Mouse (Mus musculus) heart, embryonic 14.5 days (tissue): ENCODE measurements around the gene Limd2. TPM values are rescaled to one million over a fixed set of nuclear protein-coding genes. Genes with fewer than 3 reads are reported as not detected.
A peak's percentile ranks its signal among the peaks of the same experiment; 100 is the strongest.
"Not testable (repeated sequence)": the region's sequence is repeated elsewhere in the genome, so short reads cannot be mapped to it uniquely, and the experiment has no call there.

Experiments
- ATAC-seq: fragments of 200-750 bp; cut with Nextera tagmentation; 2 replicates; pipeline ENCODE4 v1.8.0; 2017; ENCODE audit warnings: low read depth, moderate TSS enrichment; ENCODE audit not compliant: insufficient number of reproducible peaks, insufficient read depth, low FRiP score
- H3K27ac ChIP-seq, 2 experiments: fragments of 200-500 bp in 1 of 2; fragments of 300-500 bp in 1 of 2; sonication (generic) in 1 of 2; replicated peaks in 1 of 2; 2 replicates each; pipeline ENCODE4 v1.5.1; 2012 to 2014; ENCODE audit warnings: low read depth in 2 of 2, low read length in 2 of 2, control low read depth in 1 of 2, mild to moderate bottlenecking in 1 of 2, mixed read lengths in 1 of 2; ENCODE audit not compliant: control insufficient read depth in 1 of 2, insufficient read depth in 1 of 2
- H3K27me3 ChIP-seq: fragments of 300-500 bp; sonication (generic); 2 replicates; pipeline ENCODE4 v1.6.1; 2014; ENCODE audit warnings: mild to moderate bottlenecking, low read length, control low read depth; ENCODE audit not compliant: control insufficient read depth, insufficient read depth
- H3K36me3 ChIP-seq: fragments of 300-500 bp; sonication (generic); 2 replicates; pipeline ENCODE4 v1.6.1; 2014; ENCODE audit warnings: mild to moderate bottlenecking, control low read depth, low read length, mixed read lengths; ENCODE audit not compliant: control insufficient read depth, insufficient read depth
- H3K4me1 ChIP-seq, 2 experiments: fragments of 200-500 bp in 1 of 2; fragments of 300-500 bp in 1 of 2; sonication (generic) in 1 of 2; 2 replicates each; pipeline ENCODE4 v1.6.1; 2012 to 2014; ENCODE audit warnings: low read length in 2 of 2, control low read depth in 1 of 2, mixed read lengths in 1 of 2; ENCODE audit not compliant: control insufficient read depth in 2 of 2, insufficient read depth in 2 of 2
- H3K4me2 ChIP-seq: fragments of 300-500 bp; sonication (generic); 2 replicates; pipeline ENCODE4 v1.6.1; 2014; ENCODE audit warnings: mild to moderate bottlenecking, low read length
- H3K4me3 ChIP-seq, 2 experiments: fragments of 200-500 bp in 1 of 2; fragments of 300-500 bp in 1 of 2; sonication (generic) in 1 of 2; 2 replicates each; pipeline ENCODE4 v1.5.1; 2012 to 2014; ENCODE audit warnings: low read length in 2 of 2, mild to moderate bottlenecking in 2 of 2, control low read depth in 1 of 2, low read depth in 1 of 2, moderate library complexity in 1 of 2; ENCODE audit not compliant: control insufficient read depth in 1 of 2, insufficient read depth in 1 of 2
- H3K9ac ChIP-seq: fragments of 300-500 bp; sonication (generic); 2 replicates; pipeline ENCODE4 v1.6.1; 2014; ENCODE audit warnings: mild to moderate bottlenecking, low read length
- H3K9me3 ChIP-seq: fragments of 300-500 bp; sonication (generic); 2 replicates; pipeline ENCODE4 v1.6.1; 2016; ENCODE audit warnings: low read length, control low read depth; ENCODE audit not compliant: control insufficient read depth
- WGBS: fragments of 180-500 bp; shearing (Covaris S2); extraction: QIAGEN DNeasy Blood & Tissue Kit; methylation state at CpG from one replicate; pipeline ENCODE4 v1.1.7; 2014; 5-methylcytosine and 5-hydroxymethylcytosine counted together
- polyA plus RNA-seq: library from polyadenylated mRNA; unstranded; fragments of >200 nt; fragmentation: Nextera tagmentation; extraction: Ambion mirVana; gene quantifications from 2 replicates; pipeline ENCODE4 v1.2.1, GENCODE M21; 2014

The Limd2 gene
- polyA plus RNA-seq, 1 experiment from 2014 or later, result 84.6 TPM

GRCm38 (mm10) chr11:106152132-106152531 is 8.5 kb downstream of the Limd2 start:
- H3K4me1 ChIP-seq, result no peaks in the 10 kb centered on the region
- WGBS, result 80% methylated on average over 8 of the region's 8 CpGs
- peaks cover 98% of the 10 kb centered on the region for H3K36me3 ChIP-seq
- no peaks in the 10 kb centered on the region for H3K27me3 ChIP-seq
- H3K9me3 ChIP-seq, result no peaks in the 10 kb centered on the region
- H3K9ac ChIP-seq, result no peak overlapping the region
- no peak overlapping the region for H3K4me3 ChIP-seq
- H3K4me2 ChIP-seq, result no peak overlapping the region
- ATAC-seq, result no peak
- no peak overlapping the region for H3K27ac ChIP-seq

- H3K36me3 ChIP-seq, result peaks cover 96% of the 10 kb centered on the region
- H3K9ac ChIP-seq, result no peak overlapping the region
- no peak overlapping the region for H3K4me3 ChIP-seq
- H3K9me3 ChIP-seq, result no peaks in the 10 kb centered on the region
- no peaks in the 10 kb centered on the region for H3K4me1 ChIP-seq
- 76% methylated on average over 3 of the region's 3 CpGs for WGBS
- no peaks in the 10 kb centered on the region for H3K27me3 ChIP-seq
- H3K4me2 ChIP-seq, result no peak overlapping the region
- no peak overlapping the region for H3K27ac ChIP-seq
- ATAC-seq, result no peak
Measured at GRCm38 (mm10) chr11:106151219-106151618, 9.4 kb downstream of the Limd2 start.

- Histone ChIP-seq H3K9me3 (no peaks in the 10 kb centered on the region), H3K27ac (peak overlapping the region; percentile 85 to 93), H3K4me1 (peaks cover 7 to 25% of the 10 kb centered on the region in 2 experiments), H3K9ac (peak overlapping the region; percentile 53), H3K27me3 (no peaks in the 10 kb centered on the region), H3K36me3 (peaks cover 44% of the 10 kb centered on the region), H3K4me3 (no peak overlapping the region), H3K4me2 (peak overlapping the region; percentile 56)
- ATAC-seq, result peak; percentile 88
- WGBS, result 9% methylated on average over 8 of the region's 8 CpGs
Measured at GRCm38 (mm10) chr11:106134580-106135528, 25.8 kb downstream of the Limd2 start.

- H3K9me3 ChIP-seq, result no peaks in the 10 kb centered on the region
Measured at GRCm38 (mm10) chr11:106132516-106132915, 28.1 kb downstream of the Limd2 start.

GRCm38 (mm10) chr11:106129477-106129876 is 31.2 kb downstream of the Limd2 start:
- H3K4me3 ChIP-seq, result no peak overlapping the region
- H3K27me3 ChIP-seq, result no peaks in the 10 kb centered on the region
- WGBS, result 75% methylated on average over 1 of the region's 1 CpGs
- no peaks in the 10 kb centered on the region for H3K9me3 ChIP-seq
- H3K4me2 ChIP-seq, result no peak overlapping the region
- no peak overlapping the region for H3K9ac ChIP-seq
- H3K27ac ChIP-seq, result no peak overlapping the region
- H3K4me1 ChIP-seq, result peaks cover 0 to 11% of the 10 kb centered on the region in 2 experiments; a peak in 2 of 4 replicates
- ATAC-seq, result no peak
- peaks cover 58% of the 10 kb centered on the region for H3K36me3 ChIP-seq

More at GRCm38 (mm10) chr11:106132516-106132915, 28.1 kb downstream of the Limd2 start:
- Histone ChIP-seq H3K4me2 (no peak overlapping the region), H3K27me3 (no peaks in the 10 kb centered on the region), H3K4me3 (no peak overlapping the region), H3K27ac (no peak overlapping the region), H3K4me1 (peaks cover 7 to 25% of the 10 kb centered on the region in 2 experiments), H3K9ac (no peak overlapping the region), H3K36me3 (peaks cover 51% of the 10 kb centered on the region)
- no peak for ATAC-seq
- 92% methylated on average over 5 of the region's 5 CpGs for WGBS

- not testable (repeated sequence) for H3K4me3 ChIP-seq, H3K4me1 ChIP-seq, H3K4me2 ChIP-seq, H3K27ac ChIP-seq, H3K9ac ChIP-seq, ATAC-seq, H3K9me3 ChIP-seq, H3K27me3 ChIP-seq
- 92% methylated on average over 4 of the region's 6 CpGs for WGBS
- H3K36me3 ChIP-seq, result peaks cover 83% of the 10 kb centered on the region
Measured at GRCm38 (mm10) chr11:106126727-106127373, 33.8 kb downstream of the Limd2 start.

GRCm38 (mm10) chr11:106125827-106126226 is 34.8 kb downstream of the Limd2 start:
- Histone ChIP-seq H3K36me3 (peaks cover 88% of the 10 kb centered on the region), H3K9ac (no peak overlapping the region), H3K9me3 (no peaks in the 10 kb centered on the region)

More at GRCm38 (mm10) chr11:106125827-106126226, 34.8 kb downstream of the Limd2 start:
- H3K4me3 ChIP-seq, result no peak overlapping the region
- ATAC-seq, result no peak
- 0 out of 4 replicates have a peak, but pooled peaks cover 0 to 4% of the 10 kb centered on the region in 2 experiments for H3K4me1 ChIP-seq
- H3K27me3 ChIP-seq, result no peaks in the 10 kb centered on the region
- WGBS, result 76% methylated on average over 1 of the region's 1 CpGs
- H3K4me2 ChIP-seq, result no peak overlapping the region
- H3K27ac ChIP-seq, result no peak overlapping the region
